Mouse (Mus musculus) neural tube, embryonic 13.5 days (tissue): ENCODE data around the gene Pigw. TPM values are rescaled to one million over a fixed set of nuclear protein-coding genes. Genes with fewer than 3 reads are reported as not detected.
"Not testable (repeated sequence)": the region's sequence is repeated elsewhere in the genome, so short reads cannot be mapped to it uniquely, and the experiment has no call there.

ENCODE experiments used
- ATAC-seq: fragments of 200-750 bp; cut with Nextera tagmentation; 2 replicates; pipeline ENCODE4 v1.8.0; 2017; ENCODE audit warnings: low read depth, mild to moderate bottlenecking, moderate TSS enrichment, moderate library complexity
- H3K27ac ChIP-seq: fragments of 300-500 bp; sonication (generic); replicated peaks from 2 replicates; pipeline ENCODE4 v1.5.1; 2015; ENCODE audit warnings: moderate library complexity, mild to moderate bottlenecking, inconsistent platforms
- H3K27me3 ChIP-seq: fragments of 300-500 bp; sonication (generic); 2 replicates; pipeline ENCODE4 v1.6.1; 2015; ENCODE audit warnings: mild to moderate bottlenecking, inconsistent platforms
- H3K36me3 ChIP-seq: fragments of 300-500 bp; sonication (generic); 2 replicates; pipeline ENCODE4 v1.6.1; 2015; ENCODE audit warnings: mild to moderate bottlenecking, inconsistent platforms
- H3K4me1 ChIP-seq: fragments of 300-500 bp; sonication (generic); replicated peaks from 2 replicates; pipeline ENCODE4 v1.6.1; 2015; ENCODE audit warnings: inconsistent platforms
- H3K4me2 ChIP-seq: fragments of 300-500 bp; sonication (generic); 2 replicates; pipeline ENCODE4 v1.6.1; 2015; ENCODE audit warnings: inconsistent platforms, mild to moderate bottlenecking, moderate library complexity
- H3K4me3 ChIP-seq: fragments of 300-500 bp; sonication (generic); 2 replicates; pipeline ENCODE4 v1.5.1; 2015; ENCODE audit warnings: mild to moderate bottlenecking, inconsistent platforms
- H3K9ac ChIP-seq: fragments of 300-500 bp; sonication (generic); 2 replicates; pipeline ENCODE4 v1.6.1; 2015; ENCODE audit warnings: moderate library complexity, mild to moderate bottlenecking, inconsistent platforms
- H3K9me3 ChIP-seq: fragments of 300-500 bp; sonication (generic); 2 replicates; pipeline ENCODE4 v1.6.1; 2016; ENCODE audit warnings: inconsistent platforms
- WGBS: fragments of 180-500 bp; shearing (Covaris S2); methylation state at CpG from one replicate; pipeline ENCODE4 v1.1.7; 2015; 5-methylcytosine and 5-hydroxymethylcytosine counted together
- microRNA-seq: library from miRNA; unstranded; fragments of <30 nt; microRNA quantifications from one replicate; pipeline ENCODE4, GENCODE M21; 2016
- polyA plus RNA-seq: library from polyadenylated mRNA; unstranded; fragments of >200 nt; fragmentation: Nextera tagmentation; extraction: Ambion mirVana; gene quantifications from 2 replicates; pipeline ENCODE4 v1.2.1, GENCODE M21; 2015

The Pigw gene
- polyA plus RNA-seq, 1 experiment from 2014 or later, result 2.5 TPM

GRCm38 (mm10) chr11:84839330-84839729 lies 40.8 kb downstream of the Pigw start:
- Histone ChIP-seq H3K4me1 (no peaks in the 10 kb centered on the region), H3K9ac (no peak overlapping the region), H3K36me3 (peaks cover 78% of the 10 kb centered on the region), H3K9me3 (no peaks in the 10 kb centered on the region), H3K4me2 (no peak overlapping the region), H3K27me3 (no peaks in the 10 kb centered on the region), H3K27ac (no peak overlapping the region), H3K4me3 (no peak overlapping the region)
- ATAC-seq, result no peak
- 92% methylated on average over 2 of the region's 2 CpGs for WGBS

- ATAC-seq, result peak; percentile 6; the same call in 1 of the 2 replicates
- 79% methylated on average over 11 of the region's 11 CpGs for WGBS
- Histone ChIP-seq H3K4me2 (peak overlapping the region; percentile 90), H3K36me3 (peaks cover 41% of the 10 kb centered on the region), H3K4me3 (peak overlapping the region; percentile 62), H3K9ac (peak overlapping the region; percentile 76), H3K27ac (peak overlapping the region; percentile 69), H3K4me1 (peaks cover 22% of the 10 kb centered on the region)
- H3K27me3 ChIP-seq, H3K9me3 ChIP-seq: not testable (repeated sequence)
Measured at GRCm38 (mm10) chr11:84829495-84829894, 50.6 kb downstream of the Pigw start.

DNA sequence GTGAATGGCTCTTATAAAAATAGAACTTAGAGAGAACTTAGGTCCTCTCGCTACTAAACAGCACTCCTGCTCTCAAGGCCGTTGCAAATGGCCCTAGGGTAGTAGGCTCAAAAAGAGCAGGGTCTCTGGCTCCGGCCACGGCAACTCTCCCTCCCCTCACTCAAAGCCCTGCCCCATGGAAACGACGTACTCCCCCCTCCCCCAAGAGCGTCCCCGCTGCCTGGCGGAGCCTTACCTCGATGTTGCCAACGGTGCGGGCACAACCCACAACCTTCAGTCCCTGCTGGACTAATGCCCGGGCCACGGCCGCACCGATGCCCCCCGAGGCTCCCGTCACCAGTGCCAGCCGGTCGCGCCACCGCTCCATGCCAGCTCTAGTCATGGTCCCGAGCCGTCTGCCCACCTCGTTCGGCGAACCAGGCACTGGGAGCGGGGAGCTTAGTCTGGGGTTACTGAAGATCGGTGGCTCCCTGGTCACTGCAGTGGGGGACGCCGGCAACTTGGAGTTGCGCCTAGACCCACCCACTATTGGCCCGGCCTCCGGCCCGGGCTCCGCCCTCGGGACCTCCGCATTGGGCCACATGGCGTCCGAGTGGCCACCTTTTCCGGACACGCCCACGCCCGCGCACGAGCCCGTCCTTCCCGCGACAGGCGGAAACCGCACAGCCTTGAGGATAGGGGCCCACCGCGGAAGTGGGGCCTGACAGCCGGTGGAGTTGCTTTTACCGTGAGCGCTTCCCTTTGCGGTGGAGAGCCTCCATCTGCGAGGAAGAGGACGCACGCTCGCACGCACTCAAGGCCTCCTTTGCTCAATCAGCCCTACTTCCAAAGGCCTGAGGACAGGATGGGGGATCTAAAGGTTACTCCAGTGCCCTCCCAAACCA lies 51.3 kb downstream of the Pigw start, which contains the start of gene Dhrs11:
Gene Dhrs11, minus strand, starts transcription at position 479 of the 884 bp plus-strand sequence.
- peak within 1 kb of the TSS; percentile 62 for H3K4me3 ChIP-seq
- no peaks in the 10 kb centered on the region for H3K9me3 ChIP-seq
- H3K4me2 ChIP-seq, result peak within 1 kb of the TSS; percentile 90
- peak; percentile 83 for ATAC-seq
- H3K36me3 ChIP-seq, result peaks cover 33% of the 10 kb centered on the region
- H3K27ac ChIP-seq, result peak within 1 kb of the TSS; percentile 69
- peaks cover 22% of the 10 kb centered on the region for H3K4me1 ChIP-seq
- WGBS, result under 1% methylated on average over 62 of the region's 62 CpGs
- H3K9ac ChIP-seq, result peak within 1 kb of the TSS; percentile 76
- H3K27me3 ChIP-seq, result no peaks in the 10 kb centered on the region

GRCm38 (mm10) chr11:84827901-84828503 lies 52.1 kb downstream of the Pigw start:
- peaks cover 22% of the 10 kb centered on the region for H3K4me1 ChIP-seq
- H3K4me3 ChIP-seq, result peak overlapping the region; percentile 62
- H3K36me3 ChIP-seq, result peaks cover 28% of the 10 kb centered on the region
- no peak; the same call in 1 of the 2 replicates for ATAC-seq
- no peaks in the 10 kb centered on the region for H3K27me3 ChIP-seq
- peak overlapping the region; percentile 76 for H3K9ac ChIP-seq
- no peak overlapping the region for H3K27ac ChIP-seq
- WGBS, result 46% methylated on average over 3 of the region's 3 CpGs
- H3K9me3 ChIP-seq, result no peaks in the 10 kb centered on the region
- peak overlapping the region; percentile 90 for H3K4me2 ChIP-seq

DNA sequence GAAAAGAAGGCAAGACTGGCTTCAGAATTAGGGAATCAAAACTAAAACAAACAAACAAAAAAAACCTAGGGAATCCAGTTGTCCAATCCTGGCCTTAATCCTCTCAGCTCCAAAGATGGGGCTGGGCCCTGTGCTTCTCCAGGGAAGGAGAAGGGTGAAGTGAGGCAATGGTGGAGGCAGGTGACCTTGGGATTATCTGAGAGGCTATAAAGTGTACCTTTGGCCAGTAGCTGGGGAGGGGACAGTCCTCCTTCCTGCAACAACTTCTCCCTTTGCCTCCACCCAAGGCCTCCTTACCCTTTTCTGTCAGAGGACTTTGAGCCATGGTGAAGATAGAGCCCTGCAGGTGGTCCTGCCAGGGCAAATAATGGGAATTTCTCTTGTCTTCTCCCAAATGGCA lies 52.6 kb downstream of the Pigw start:
- H3K4me1 ChIP-seq, result peaks cover 22% of the 10 kb centered on the region
- H3K27ac ChIP-seq, result no peak overlapping the region
- ATAC-seq, result no peak
- H3K4me3 ChIP-seq, result no peak overlapping the region
- no peaks in the 10 kb centered on the region for H3K27me3 ChIP-seq
- no peaks in the 10 kb centered on the region for H3K9me3 ChIP-seq
- no peak overlapping the region for H3K4me2 ChIP-seq
- no peak overlapping the region for H3K9ac ChIP-seq
- peaks cover 23% of the 10 kb centered on the region for H3K36me3 ChIP-seq

Small RNAs within 50 kb of the gene (microRNA-seq; reads per million reads assigned to microRNA genes)
- not detected for gene Gm23564

Other genes starting within 250 kb of the Pigw start
- gene Mrm1, start 60.8 kb downstream of the Pigw start, polyA plus RNA-seq, result 8.7 and 10.5 TPM in 2 replicates
- gene Dhrs11, start 51.3 kb downstream of the Pigw start, polyA plus RNA-seq, result 7.5 and 7.8 TPM in 2 replicates
- 74.9 and 86.2 TPM in 2 replicates for gene Ggnbp2, start 9.5 kb downstream of the Pigw start, polyA plus RNA-seq
- 5.9 and 6.1 TPM in 2 replicates for gene Myo19, start 137 bp downstream of the Pigw start, polyA plus RNA-seq
- 65.4 and 68.0 TPM in 2 replicates for gene Znhit3, start 36.1 kb upstream of the Pigw start, polyA plus RNA-seq
- gene Car4, start 77.5 kb upstream of the Pigw start, polyA plus RNA-seq, result 6.3 and 6.4 TPM in 2 replicates